Mouse (Mus musculus) embryonic facial prominence, embryonic 15.5 days (tissue): ENCODE measurements around the gene Tnfrsf25. TPM values are rescaled to one million over a fixed set of nuclear protein-coding genes. Genes with fewer than 3 reads are reported as not detected.

Source experiments
- ATAC-seq: fragments of 200-750 bp; cut with Nextera tagmentation; 2 replicates; pipeline ENCODE4 v1.8.0; 2017; ENCODE audit warnings: low read depth, moderate TSS enrichment; ENCODE audit not compliant: insufficient number of reproducible peaks, low FRiP score, low TSS enrichment
- H3K27ac ChIP-seq: fragments of 300-500 bp; sonication (generic); replicated peaks from 2 replicates; pipeline ENCODE4 v1.5.1; 2015; ENCODE audit warnings: mild to moderate bottlenecking, inconsistent platforms
- H3K27me3 ChIP-seq: fragments of 300-500 bp; sonication (generic); 2 replicates; pipeline ENCODE4 v1.6.1; 2015; ENCODE audit warnings: inconsistent platforms
- H3K36me3 ChIP-seq: fragments of 300-500 bp; sonication (generic); 2 replicates; pipeline ENCODE4 v1.6.1; 2015; ENCODE audit warnings: mild to moderate bottlenecking, inconsistent platforms
- H3K4me1 ChIP-seq: fragments of 300-500 bp; sonication (generic); 2 replicates; pipeline ENCODE4 v1.6.1; 2015; ENCODE audit warnings: inconsistent platforms
- H3K4me2 ChIP-seq: fragments of 300-500 bp; sonication (generic); replicated peaks from 2 replicates; pipeline ENCODE4 v1.6.1; 2015; ENCODE audit warnings: mild to moderate bottlenecking, inconsistent platforms
- H3K4me3 ChIP-seq: fragments of 300-500 bp; sonication (generic); replicated peaks from 2 replicates; pipeline ENCODE4 v1.5.1; 2015; ENCODE audit warnings: mild to moderate bottlenecking, inconsistent platforms
- H3K9ac ChIP-seq: fragments of 300-500 bp; sonication (generic); 2 replicates; pipeline ENCODE4 v1.6.1; 2015; ENCODE audit warnings: inconsistent platforms
- H3K9me3 ChIP-seq: fragments of 300-500 bp; sonication (generic); replicated peaks from 2 replicates; pipeline ENCODE4 v1.6.1; 2016; ENCODE audit warnings: inconsistent platforms
- WGBS: fragments of 180-500 bp; shearing (Covaris S2); methylation state at CpG from one replicate; pipeline ENCODE4 v1.1.7; 2015; 5-methylcytosine and 5-hydroxymethylcytosine counted together
- polyA plus RNA-seq: library from polyadenylated mRNA; unstranded; fragments of >200 nt; fragmentation: Nextera tagmentation; extraction: Ambion mirVana; gene quantifications from 2 replicates; pipeline ENCODE4 v1.2.1, GENCODE M21; 2015

Gene Tnfrsf25
- 1.5 and 2.0 TPM in 2 replicates for polyA plus RNA-seq

DNA sequence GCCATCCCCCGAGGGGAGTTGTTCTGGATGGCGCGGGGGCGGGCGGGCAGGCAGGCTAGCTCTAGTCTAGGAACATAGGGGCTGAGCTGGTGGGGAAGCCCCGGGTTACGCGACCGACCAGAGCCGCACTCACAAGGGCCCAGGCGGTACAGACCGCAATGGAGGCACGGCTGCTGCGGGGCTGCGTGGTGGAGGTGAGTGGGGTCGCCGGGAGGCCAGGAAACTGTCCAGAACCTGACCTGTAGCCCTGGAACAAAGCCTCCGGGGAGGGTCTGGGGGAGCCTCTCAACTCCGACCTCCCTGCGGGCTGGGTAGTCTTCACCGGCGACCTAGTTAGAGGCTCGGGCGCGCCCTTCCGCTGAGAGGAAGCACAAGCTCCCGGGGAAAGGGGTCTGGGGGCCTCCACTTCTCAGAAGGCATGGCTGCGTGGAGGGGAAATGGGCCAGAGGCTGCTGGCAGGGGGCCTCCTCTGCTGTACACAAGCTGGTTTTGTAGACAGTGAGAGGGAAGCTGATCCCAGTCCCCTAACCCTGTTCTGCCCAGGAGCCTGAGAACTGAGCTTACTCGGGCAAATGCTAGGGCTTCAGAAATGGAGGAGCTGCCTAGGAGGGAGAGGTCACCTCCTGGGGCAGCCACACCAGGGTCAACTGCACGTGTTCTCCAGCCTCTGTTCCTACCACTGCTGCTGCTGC is at the start of gene Tnfrsf25:
Gene Tnfrsf25, plus strand, starts transcription at position 14 of the 692 bp plus-strand sequence.
- H3K4me1 ChIP-seq = peaks cover 32% of the 10 kb centered on the region
- H3K27ac ChIP-seq = no peak within 1 kb of the TSS
- H3K9me3 ChIP-seq = no peaks in the 10 kb centered on the region
- no peak for ATAC-seq
- 4% methylated on average over 30 of the region's 30 CpGs for WGBS
- peak within 1 kb of the TSS; percentile 31 for H3K4me2 ChIP-seq
- peaks cover 62% of the 10 kb centered on the region for H3K27me3 ChIP-seq
- peak within 1 kb of the TSS; percentile 13; the same call in 1 of the 2 replicates for H3K4me3 ChIP-seq
- H3K9ac ChIP-seq = no peak within 1 kb of the TSS
- H3K36me3 ChIP-seq = peaks cover 39% of the 10 kb centered on the region

DNA sequence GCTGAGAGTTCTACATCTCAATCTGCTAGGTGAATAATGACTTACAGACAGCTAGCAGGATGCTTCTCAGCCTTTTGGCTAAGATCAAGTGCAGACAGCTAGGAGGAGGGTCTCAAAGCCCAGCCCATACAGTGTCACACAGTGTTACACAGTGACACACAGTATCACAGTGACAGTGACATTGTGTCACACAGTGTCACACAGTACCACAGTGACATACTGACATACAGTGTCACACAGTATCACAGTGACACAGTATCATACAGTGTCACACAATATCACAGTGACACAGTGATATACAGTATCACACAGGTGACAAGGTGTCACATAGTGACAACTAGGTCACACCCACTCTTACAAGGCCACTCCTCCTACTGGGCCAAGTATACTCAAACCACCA is 48.5 kb upstream of the Tnfrsf25 start:
- H3K9me3 ChIP-seq = no peaks in the 10 kb centered on the region
- no peak overlapping the region for H3K4me3 ChIP-seq
- no peak overlapping the region for H3K4me2 ChIP-seq
- H3K36me3 ChIP-seq = peaks cover 11% of the 10 kb centered on the region; the same call in 1 of the 2 replicates
- H3K9ac ChIP-seq = no peak overlapping the region
- H3K4me1 ChIP-seq = peaks cover 16% of the 10 kb centered on the region
- no peaks in the 10 kb centered on the region for H3K27me3 ChIP-seq
- ATAC-seq = no peak
- no peak overlapping the region for H3K27ac ChIP-seq

DNA sequence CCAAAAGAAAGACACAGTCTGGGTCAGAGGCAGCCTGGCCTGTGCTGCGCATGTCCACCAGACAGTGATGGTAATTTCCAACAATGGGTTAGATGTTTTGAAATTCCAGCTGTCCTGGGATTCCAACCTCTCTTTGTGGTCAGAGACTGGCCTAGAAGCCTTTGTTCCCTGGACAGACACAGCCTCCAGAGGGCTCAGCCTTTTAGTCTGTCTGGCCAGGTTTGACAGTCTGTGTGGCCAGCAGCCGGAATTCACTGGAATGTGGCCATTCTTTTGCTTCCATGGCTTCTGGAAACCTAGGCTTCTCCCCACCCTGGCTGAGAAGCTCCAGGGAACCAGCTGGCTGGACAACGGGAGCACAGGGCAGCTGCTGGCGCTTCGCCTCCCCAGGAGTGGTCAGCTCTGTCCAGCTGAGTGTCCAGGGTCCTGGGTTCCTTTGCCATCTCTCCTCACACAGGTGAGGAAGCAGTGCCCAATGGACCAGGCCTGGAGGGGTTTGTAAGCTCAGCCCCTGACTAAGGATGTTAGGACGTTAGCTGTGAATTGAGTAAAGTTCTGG is 47.5 kb upstream of the Tnfrsf25 start:
- Histone ChIP-seq H3K9ac (no peak overlapping the region), H3K27me3 (no peaks in the 10 kb centered on the region), H3K4me3 (no peak overlapping the region), H3K4me2 (no peak overlapping the region), H3K4me1 (peaks cover 23% of the 10 kb centered on the region), H3K36me3 (peaks cover 3% of the 10 kb centered on the region; the same call in 1 of the 2 replicates), H3K27ac (no peak overlapping the region), H3K9me3 (no peaks in the 10 kb centered on the region)
- no peak for ATAC-seq
- 77% methylated on average over 6 of the region's 6 CpGs for WGBS

DNA sequence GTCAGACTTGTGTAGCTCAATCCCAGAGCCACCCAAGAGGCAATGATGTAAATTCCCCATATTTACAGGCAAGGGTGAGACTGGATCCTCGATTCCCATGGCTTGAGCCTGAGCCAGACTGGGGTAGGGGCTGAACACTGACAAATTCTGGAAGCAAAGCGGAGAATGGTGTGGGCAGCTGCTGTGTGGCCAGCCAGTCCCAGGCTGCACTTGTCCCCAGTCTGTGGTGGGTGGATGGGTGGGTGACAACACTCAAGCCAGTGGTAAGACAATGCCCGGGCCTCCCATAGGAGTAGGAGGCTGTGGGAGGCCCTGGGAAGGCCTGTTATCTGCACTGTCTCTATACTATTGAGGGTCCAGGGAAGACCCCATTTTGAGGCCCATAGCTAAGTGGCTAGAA is 46.5 kb upstream of the Tnfrsf25 start:
- ATAC-seq = no peak
- Histone ChIP-seq H3K36me3 (peaks cover 2% of the 10 kb centered on the region; the same call in 1 of the 2 replicates), H3K4me3 (no peak overlapping the region), H3K27ac (no peak overlapping the region), H3K4me2 (no peak overlapping the region), H3K4me1 (peaks cover 33% of the 10 kb centered on the region), H3K9ac (no peak overlapping the region), H3K9me3 (no peaks in the 10 kb centered on the region), H3K27me3 (no peaks in the 10 kb centered on the region)
- WGBS = 83% methylated on average over 3 of the region's 3 CpGs

DNA sequence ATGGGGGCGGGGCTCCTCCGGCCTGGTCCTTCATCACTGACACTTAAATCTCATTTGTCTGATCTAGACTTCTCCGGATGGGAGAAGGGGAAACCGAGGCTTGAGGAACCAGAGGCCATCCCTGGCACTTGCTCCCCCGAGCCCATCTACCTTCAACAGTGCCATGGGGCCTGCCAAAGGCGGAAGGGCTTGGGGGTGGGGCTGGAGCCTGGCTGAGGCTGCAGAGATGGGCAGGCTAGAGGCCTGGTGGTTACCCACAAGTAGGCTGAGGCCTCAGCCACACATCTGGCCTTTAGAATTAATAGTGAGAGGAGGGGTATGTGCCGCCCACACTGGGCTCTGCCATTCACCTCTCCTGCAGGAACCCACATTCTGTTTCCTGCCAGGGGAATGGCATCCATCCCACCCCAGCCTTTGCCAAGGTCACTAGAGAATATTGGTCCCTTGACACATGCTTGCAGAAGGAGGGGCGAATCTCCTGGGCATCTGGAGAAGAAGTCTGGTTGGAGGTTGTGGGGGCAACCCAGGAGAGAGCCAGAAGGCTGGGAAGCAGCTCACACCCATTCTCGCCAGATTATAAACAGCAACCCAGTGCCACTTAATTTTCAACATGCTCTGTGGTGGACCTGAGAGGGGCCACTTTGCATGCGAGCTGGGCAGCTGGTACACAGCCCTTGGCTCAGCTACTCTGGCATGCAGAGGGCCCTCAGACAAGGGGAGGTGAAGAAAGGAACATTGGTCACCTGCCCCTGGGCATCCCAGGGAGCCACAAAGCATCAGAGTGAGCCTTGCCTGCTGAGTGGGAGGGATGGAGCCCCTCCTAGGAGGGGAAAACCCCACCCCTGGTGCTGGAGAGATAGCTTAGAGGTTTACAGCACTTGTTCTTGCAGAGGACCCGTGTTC is 45.0 kb upstream of the Tnfrsf25 start:
- H3K4me2 ChIP-seq = no peak overlapping the region
- peak; percentile 55 for ATAC-seq
- no peaks in the 10 kb centered on the region for H3K36me3 ChIP-seq
- H3K4me1 ChIP-seq = peaks cover 33% of the 10 kb centered on the region
- no peaks in the 10 kb centered on the region for H3K9me3 ChIP-seq
- H3K27ac ChIP-seq = no peak overlapping the region
- no peak overlapping the region for H3K4me3 ChIP-seq
- 66% methylated on average over 11 of the region's 11 CpGs for WGBS
- no peak overlapping the region for H3K9ac ChIP-seq
- H3K27me3 ChIP-seq = no peaks in the 10 kb centered on the region

DNA sequence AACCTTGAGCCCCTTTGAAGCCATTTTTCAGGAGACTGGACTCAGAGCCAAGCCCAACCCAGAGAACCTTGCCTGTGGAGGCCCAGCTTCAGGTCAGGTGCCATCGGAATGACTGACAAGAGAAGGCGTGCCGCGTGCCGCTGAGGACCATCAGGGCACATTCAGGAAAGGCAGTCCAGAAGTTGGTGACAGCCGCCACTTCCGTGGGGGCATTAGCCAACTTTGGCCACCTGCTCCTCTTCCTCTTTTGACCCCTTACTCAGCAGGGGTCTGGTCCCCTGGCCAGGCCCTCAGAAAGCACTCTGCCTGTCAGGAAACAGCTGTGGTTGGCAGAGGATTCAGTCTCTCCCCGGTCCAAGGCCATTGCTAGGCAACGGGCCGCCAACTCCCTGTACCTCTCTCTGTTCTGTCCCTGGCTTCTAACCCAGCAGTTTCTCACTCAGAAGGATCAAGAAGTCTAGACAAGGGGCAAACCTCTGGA is 43.6 kb upstream of the Tnfrsf25 start, which contains the start of gene Plekhg5:
Gene Plekhg5, plus strand, starts transcription at position 378 of the 481 bp plus-strand sequence.
- Histone ChIP-seq H3K4me3 (no peak within 1 kb of the TSS), H3K36me3 (no peaks in the 10 kb centered on the region), H3K9ac (no peak within 1 kb of the TSS), H3K27me3 (no peaks in the 10 kb centered on the region), H3K9me3 (no peaks in the 10 kb centered on the region), H3K4me1 (peaks cover 33% of the 10 kb centered on the region), H3K4me2 (no peak within 1 kb of the TSS), H3K27ac (0 out of 2 replicates have a peak within 1 kb of the TSS, but pooled peaks have one; percentile 34)
- no peak; the same call in 1 of the 2 replicates for ATAC-seq
- WGBS = 63% methylated on average over 10 of the region's 10 CpGs

DNA sequence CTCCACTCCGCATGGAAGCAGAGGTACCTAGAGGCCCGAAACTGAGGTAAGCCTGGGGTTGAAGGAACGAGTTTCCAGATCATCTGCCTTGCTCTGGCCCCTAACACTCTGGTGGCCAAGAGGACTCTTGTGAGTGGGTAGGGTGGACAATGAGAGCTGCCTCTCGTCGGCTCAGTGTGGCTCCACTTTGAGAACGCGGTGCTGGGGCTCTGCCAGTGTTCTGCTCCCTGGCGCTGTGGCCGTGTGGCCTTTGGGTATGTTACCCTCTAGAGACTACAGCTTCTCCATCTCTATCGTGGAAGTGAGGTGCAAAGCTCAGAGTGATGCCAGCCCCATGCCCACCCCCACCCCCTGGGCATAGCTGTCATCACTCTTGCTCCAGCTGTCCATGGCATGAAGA is 43.1 kb upstream of the Tnfrsf25 start:
- H3K4me2 ChIP-seq = no peak overlapping the region
- no peaks in the 10 kb centered on the region for H3K36me3 ChIP-seq
- no peaks in the 10 kb centered on the region for H3K27me3 ChIP-seq
- H3K9ac ChIP-seq = no peak overlapping the region
- H3K4me3 ChIP-seq = no peak overlapping the region
- no peak for ATAC-seq
- H3K27ac ChIP-seq = 0 out of 2 replicates have a peak overlapping the region, but pooled peaks have one; percentile 34
- 59% methylated on average over 10 of the region's 10 CpGs for WGBS
- H3K9me3 ChIP-seq = no peaks in the 10 kb centered on the region
- peaks cover 33% of the 10 kb centered on the region for H3K4me1 ChIP-seq

DNA sequence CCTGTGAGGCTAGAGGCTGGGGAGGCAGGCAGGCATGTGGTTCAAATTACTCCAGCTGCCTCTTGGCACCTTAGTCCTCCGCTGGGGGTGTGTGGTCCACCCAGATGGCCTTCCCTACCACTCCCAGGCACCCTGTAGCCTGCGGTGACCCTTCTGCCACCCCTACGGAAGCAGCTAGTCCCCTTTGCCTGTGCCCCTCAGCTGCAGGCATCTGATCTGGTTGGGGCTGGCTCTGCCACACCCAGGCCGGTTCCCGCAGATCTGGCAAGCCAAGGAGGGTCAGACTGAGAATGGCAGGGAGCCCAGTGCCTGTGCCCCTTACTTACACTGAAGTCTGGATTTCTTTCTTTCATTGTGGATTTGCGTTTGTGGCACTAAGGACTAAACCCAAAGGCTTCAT is 42.0 kb upstream of the Tnfrsf25 start:
- 64% methylated on average over 6 of the region's 6 CpGs for WGBS
- no peak for ATAC-seq
- no peaks in the 10 kb centered on the region for H3K27me3 ChIP-seq

DNA sequence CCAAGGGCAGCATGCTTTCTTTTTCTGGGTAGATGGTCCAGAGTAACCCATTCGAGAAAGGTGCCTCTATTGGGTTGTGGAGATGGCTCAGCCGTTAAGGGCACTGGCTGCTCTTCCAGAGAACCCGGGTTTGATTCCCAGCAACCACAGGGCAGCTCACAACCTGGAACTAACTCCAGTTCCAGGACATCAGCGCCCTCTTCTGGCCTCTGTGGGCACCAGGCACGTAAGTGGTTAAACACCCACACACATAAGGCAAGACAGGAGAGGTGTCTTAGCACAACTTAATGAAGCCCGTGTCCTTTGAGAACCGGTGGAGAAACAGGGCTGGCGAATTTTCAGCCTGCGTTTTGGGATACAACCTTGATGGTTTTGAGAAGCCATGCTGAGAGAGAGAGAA is 41.2 kb upstream of the Tnfrsf25 start:
- Histone ChIP-seq H3K9ac (no peak overlapping the region), H3K4me2 (no peak overlapping the region), H3K9me3 (no peaks in the 10 kb centered on the region), H3K4me1 (peaks cover 33% of the 10 kb centered on the region), H3K36me3 (no peaks in the 10 kb centered on the region), H3K27me3 (no peaks in the 10 kb centered on the region), H3K27ac (no peak overlapping the region), H3K4me3 (no peak overlapping the region)
- ATAC-seq = no peak
- WGBS = 88% methylated on average over 9 of the region's 9 CpGs

More for the DNA sequence above, 42.0 kb upstream of the Tnfrsf25 start:
- Histone ChIP-seq H3K9me3 (no peaks in the 10 kb centered on the region), H3K9ac (no peak overlapping the region), H3K4me2 (no peak overlapping the region), H3K4me3 (no peak overlapping the region), H3K27ac (no peak overlapping the region), H3K4me1 (peaks cover 33% of the 10 kb centered on the region), H3K36me3 (no peaks in the 10 kb centered on the region)

DNA sequence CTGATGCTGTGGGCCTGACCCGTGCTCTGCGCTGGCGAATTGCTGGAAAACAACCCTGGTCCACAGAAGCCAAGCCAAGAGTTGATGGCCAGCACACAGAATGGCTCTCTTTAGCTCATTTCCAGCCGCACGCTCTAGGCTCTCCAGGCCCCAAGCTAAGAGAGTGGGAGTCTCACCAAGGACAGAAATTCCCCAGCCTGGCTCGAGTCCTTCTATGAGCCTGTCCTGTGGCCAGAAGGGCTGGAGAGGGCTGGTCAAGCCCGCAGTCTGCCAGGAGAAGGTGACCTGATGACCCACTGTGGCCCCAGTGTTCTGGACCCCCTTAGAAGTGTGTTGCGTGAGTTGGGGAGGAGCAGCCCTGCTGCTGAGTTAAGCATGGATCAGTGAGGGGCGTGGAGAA is 38.5 kb upstream of the Tnfrsf25 start:
- Histone ChIP-seq H3K36me3 (no peaks in the 10 kb centered on the region), H3K4me2 (no peak overlapping the region), H3K27ac (no peak overlapping the region), H3K9ac (no peak overlapping the region), H3K27me3 (no peaks in the 10 kb centered on the region), H3K9me3 (no peaks in the 10 kb centered on the region), H3K4me1 (peaks cover 21% of the 10 kb centered on the region), H3K4me3 (no peak overlapping the region)
- WGBS = 81% methylated on average over 9 of the region's 9 CpGs
- no peak for ATAC-seq

DNA sequence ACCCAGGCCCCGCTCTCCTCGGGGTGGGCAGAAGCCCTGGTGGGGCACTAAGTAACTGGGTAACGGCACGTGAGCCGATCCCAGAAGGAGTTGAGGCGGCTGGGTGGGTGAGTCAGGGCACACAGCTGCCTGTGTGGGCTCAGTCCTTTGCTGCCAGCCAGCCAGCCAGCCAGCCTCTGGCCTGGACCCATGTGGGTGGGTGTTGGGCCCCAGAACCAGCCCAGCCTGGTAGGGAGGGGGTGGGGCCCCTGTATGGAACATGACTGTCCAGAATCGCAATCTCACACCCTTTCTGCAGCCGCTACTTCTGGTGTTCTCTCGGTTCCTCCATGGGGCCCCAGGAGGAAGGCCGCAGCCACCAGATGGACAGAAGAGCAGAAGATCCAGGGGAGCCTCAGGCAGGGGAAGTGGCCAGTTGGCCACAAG is 37.6 kb upstream of the Tnfrsf25 start:
- no peaks in the 10 kb centered on the region for H3K27me3 ChIP-seq
- WGBS = 80% methylated on average over 10 of the region's 10 CpGs
- H3K4me3 ChIP-seq = no peak overlapping the region
- no peaks in the 10 kb centered on the region for H3K36me3 ChIP-seq
- peaks cover 14% of the 10 kb centered on the region for H3K4me1 ChIP-seq
- no peak overlapping the region for H3K27ac ChIP-seq
- no peak; the same call in 1 of the 2 replicates for ATAC-seq
- H3K9me3 ChIP-seq = no peaks in the 10 kb centered on the region
- no peak overlapping the region for H3K9ac ChIP-seq
- no peak overlapping the region for H3K4me2 ChIP-seq
